Mouse (Mus musculus) frontal cortex, adult 2 months (tissue): ENCODE measurements around the gene Plpp6. TPM values are rescaled to one million over a fixed set of nuclear protein-coding genes. Genes with fewer than 3 reads are reported as not detected.

Experiments used
- DNase-seq, 2 experiments: peaks; one replicate each; pipeline ENCODE4 v3.0.0; 2022; ENCODE audit warnings: low spot score in 1 of 2; ENCODE audit errors: extremely low spot score in 1 of 2
- polyA plus RNA-seq: library from polyadenylated mRNA; depleted of rRNA; stranded (reverse); fragments of >200 nt; gene quantifications from 2 replicates; pipeline ENCODE4 v1.2.3, GENCODE M21; 2012; rRNA removed

The Plpp6 gene
- 25.7 and 26.6 TPM in 2 replicates for polyA plus RNA-seq

- DNase-seq, result peak; percentile 68 to 85
These were observed at the start of gene Plpp6 for GRCm38 (mm10) chr19:28963842-28964551. Gene Plpp6, plus strand, starts transcription at chr19:28963953.

- DNase-seq, result no peak
These were observed 49.2 kb upstream of the Plpp6 start for GRCm38 (mm10) chr19:28914598-28914997.

- no peak for DNase-seq
These were observed 48.0 kb upstream of the Plpp6 start for GRCm38 (mm10) chr19:28915602-28916250.

- DNase-seq, result no peak
These were observed 47.3 kb upstream of the Plpp6 start for GRCm38 (mm10) chr19:28916492-28916891.

- no peak for DNase-seq
These were observed 45.9 kb upstream of the Plpp6 start for GRCm38 (mm10) chr19:28917839-28918238.

GRCm38 (mm10) chr19:28926366-28926765, 37.4 kb upstream of the Plpp6 start:
- no peak for DNase-seq

- no peak for DNase-seq
These were observed 36.4 kb upstream of the Plpp6 start for GRCm38 (mm10) chr19:28927396-28927795.

- no peak for DNase-seq
These were observed 34.7 kb upstream of the Plpp6 start for GRCm38 (mm10) chr19:28929034-28929433.

GRCm38 (mm10) chr19:28934897-28935296, 28.9 kb upstream of the Plpp6 start:
- no peak for DNase-seq

- no peak for DNase-seq
These were observed 23.4 kb upstream of the Plpp6 start for GRCm38 (mm10) chr19:28940135-28940874.

- DNase-seq, result no peak
These were observed 22.5 kb upstream of the Plpp6 start for GRCm38 (mm10) chr19:28941271-28941670.

- peak in 1 of 2 experiments; percentile 31 for DNase-seq
These were observed 17.0 kb upstream of the Plpp6 start for GRCm38 (mm10) chr19:28946782-28947181.

GRCm38 (mm10) chr19:28947311-28947710, 16.4 kb upstream of the Plpp6 start:
- DNase-seq, result no peak

- no peak for DNase-seq
These were observed 12.5 kb upstream of the Plpp6 start for GRCm38 (mm10) chr19:28951251-28951650.

GRCm38 (mm10) chr19:28963113-28963512, 640 bp upstream of the Plpp6 start:
- DNase-seq, result peak; percentile 69 to 77

- no peak for DNase-seq
These were observed 276 bp upstream of the Plpp6 start for GRCm38 (mm10) chr19:28963513-28963841.

- no peak for DNase-seq
These were observed 775 bp downstream of the Plpp6 start for GRCm38 (mm10) chr19:28964552-28964903.

- DNase-seq, result peak; percentile 47 to 52
These were observed 3.9 kb downstream of the Plpp6 start, which contains the start of gene 4430402I18Rik for GRCm38 (mm10) chr19:28967652-28968051. Gene 4430402I18Rik, minus strand, starts transcription at chr19:28967800.

- no peak for DNase-seq
These were observed 4.4 kb downstream of the Plpp6 start for GRCm38 (mm10) chr19:28968178-28968577.

GRCm38 (mm10) chr19:28969231-28969630, 5.5 kb downstream of the Plpp6 start:
- no peak for DNase-seq

GRCm38 (mm10) chr19:28970251-28970650, 6.5 kb downstream of the Plpp6 start:
- no peak for DNase-seq
